Mouse (Mus musculus) stomach, postnatal 0 days (tissue): ENCODE measurements at regions not wholly inside any gene's neighbourhood (a gene's known extent, or its start where the extent isn't known, plus 50 kb on each side); places are given as distances from the start of the nearest gene placed in this dataset.

ENCODE experiments used
- CTCF ChIP-seq: IDR thresholded peaks from 2 replicates; pipeline ENCODE4 v1.5.1; 2016; ENCODE audit warnings: antibody characterized with exemption, low read depth, mild to moderate bottlenecking, moderate library complexity
- EP300 ChIP-seq: optimal IDR thresholded peaks from 2 replicates; pipeline ENCODE3; 2016; ENCODE audit warnings: antibody characterized with exemption

- TF ChIP-seq CTCF (no peak), EP300 (no peak)
Measured at GRCm38 (mm10) chr16:70091963-70092362, 221.8 kb upstream of the Gbe1 start.
